Mouse (Mus musculus) limb, embryonic 10.5 days (tissue): ENCODE data around the gene N4bp2l1. TPM values are rescaled to one million over a fixed set of nuclear protein-coding genes. Genes with fewer than 3 reads are reported as not detected.
"Not testable (repeated sequence)": the region's sequence is repeated elsewhere in the genome, so short reads cannot be mapped to it uniquely, and the experiment has no call there.

ENCODE experiments used
- DNase-seq: peaks from one replicate; pipeline ENCODE4 v3.0.0-alpha.2; 2017; ENCODE audit warnings: low spot score
- H3K27ac ChIP-seq: fragments of 300-500 bp; sonication (generic); 2 replicates; pipeline ENCODE4 v1.5.1; 2016; ENCODE audit warnings: mild to moderate bottlenecking
- H3K27me3 ChIP-seq: fragments of 300-500 bp; sonication (generic); 2 replicates; pipeline ENCODE4 v1.6.1; 2016; ENCODE audit warnings: low read depth, mild to moderate bottlenecking; ENCODE audit not compliant: poor library complexity, severe bottlenecking
- H3K36me3 ChIP-seq: fragments of 300-500 bp; sonication (generic); 2 replicates; pipeline ENCODE4 v1.6.1; 2016; ENCODE audit warnings: mild to moderate bottlenecking, moderate library complexity
- H3K4me1 ChIP-seq: fragments of 300-500 bp; sonication (generic); 2 replicates; pipeline ENCODE4 v1.6.1; 2016
- H3K4me3 ChIP-seq: fragments of 300-500 bp; sonication (generic); 2 replicates; pipeline ENCODE4 v1.5.1; 2016; ENCODE audit warnings: mild to moderate bottlenecking, moderate library complexity
- H3K9me3 ChIP-seq: fragments of 300-500 bp; sonication (generic); replicated peaks from 2 replicates; pipeline ENCODE4 v1.6.1; 2016; ENCODE audit warnings: mild to moderate bottlenecking
- WGBS: fragments of 180-500 bp; shearing (Covaris S2); methylation state at CpG from one replicate; pipeline ENCODE4 v1.1.7; 2016; 5-methylcytosine and 5-hydroxymethylcytosine counted together
- polyA plus RNA-seq: library from polyadenylated mRNA; unstranded; fragments of >200 nt; fragmentation: Nextera tagmentation; extraction: Ambion mirVana; gene quantifications from 2 replicates; pipeline ENCODE4 v1.2.1, GENCODE M21; 2016

N4bp2l1 gene
- 2.4 and 2.7 TPM in 2 replicates for polyA plus RNA-seq

GRCm38 (mm10) chr5:150597088-150597487 lies at the start of gene N4bp2l1:
TSS of gene N4bp2l1 (minus strand) at chr5:150597188.
- Histone ChIP-seq H3K36me3 (no peaks in the 10 kb centered on the region), H3K4me3 (no peak within 1 kb of the TSS), H3K27me3 (peaks cover 53% of the 10 kb centered on the region), H3K9me3 (no peaks in the 10 kb centered on the region), H3K27ac (no peak within 1 kb of the TSS), H3K4me1 (peaks cover 56% of the 10 kb centered on the region)
- no peak for DNase-seq
- 82% methylated on average over 7 of the region's 7 CpGs for WGBS

- no peak overlapping the region for H3K27ac ChIP-seq
- H3K27me3 ChIP-seq = no peaks in the 10 kb centered on the region
- H3K4me1 ChIP-seq = no peaks in the 10 kb centered on the region
- H3K36me3 ChIP-seq = peaks cover 92% of the 10 kb centered on the region
- H3K9me3 ChIP-seq = no peaks in the 10 kb centered on the region
- no peak for DNase-seq
- no peak overlapping the region for H3K4me3 ChIP-seq
- WGBS = 94% methylated on average over 4 of the region's 4 CpGs
These were observed 47.9 kb upstream of the N4bp2l1 start for GRCm38 (mm10) chr5:150644926-150645325.

- H3K4me3 ChIP-seq, DNase-seq, H3K27me3 ChIP-seq, H3K4me1 ChIP-seq, H3K27ac ChIP-seq, H3K9me3 ChIP-seq: not testable (repeated sequence)
- peaks cover 87% of the 10 kb centered on the region for H3K36me3 ChIP-seq
- WGBS = 91% methylated on average over 4 of the region's 4 CpGs
These were observed 46.4 kb upstream of the N4bp2l1 start for GRCm38 (mm10) chr5:150643390-150643789.

GRCm38 (mm10) chr5:150641440-150641839 lies 44.5 kb upstream of the N4bp2l1 start:
- WGBS = 93% methylated on average over 3 of the region's 3 CpGs
- Histone ChIP-seq H3K27ac (no peak overlapping the region), H3K9me3 (no peaks in the 10 kb centered on the region), H3K27me3 (no peaks in the 10 kb centered on the region), H3K4me1 (no peaks in the 10 kb centered on the region), H3K4me3 (no peak overlapping the region), H3K36me3 (peaks cover 86% of the 10 kb centered on the region)
- no peak for DNase-seq

GRCm38 (mm10) chr5:150629692-150630091 lies 32.7 kb upstream of the N4bp2l1 start:
- Histone ChIP-seq H3K27ac (no peak overlapping the region), H3K4me3 (no peak overlapping the region), H3K36me3 (peaks cover 23% of the 10 kb centered on the region), H3K9me3 (no peaks in the 10 kb centered on the region), H3K27me3 (no peaks in the 10 kb centered on the region), H3K4me1 (no peaks in the 10 kb centered on the region)
- 92% methylated on average over 2 of the region's 2 CpGs for WGBS
- no peak for DNase-seq

GRCm38 (mm10) chr5:150629272-150629671 lies 32.3 kb upstream of the N4bp2l1 start:
- Histone ChIP-seq H3K27ac (no peak overlapping the region), H3K9me3 (no peaks in the 10 kb centered on the region), H3K27me3 (no peaks in the 10 kb centered on the region), H3K4me1 (no peaks in the 10 kb centered on the region), H3K36me3 (peaks cover 19% of the 10 kb centered on the region), H3K4me3 (no peak overlapping the region)
- no peak for DNase-seq
- 98% methylated on average over 1 of the region's 1 CpGs for WGBS

- Histone ChIP-seq H3K27ac (no peak overlapping the region), H3K36me3 (no peaks in the 10 kb centered on the region; the same call in 1 of the 2 replicates), H3K9me3 (no peaks in the 10 kb centered on the region), H3K4me3 (no peak overlapping the region), H3K4me1 (no peaks in the 10 kb centered on the region), H3K27me3 (no peaks in the 10 kb centered on the region)
- DNase-seq = no peak
- WGBS = 92% methylated on average over 7 of the region's 7 CpGs
These were observed 28.5 kb upstream of the N4bp2l1 start for GRCm38 (mm10) chr5:150625528-150625927.

GRCm38 (mm10) chr5:150622792-150623191 lies 25.8 kb upstream of the N4bp2l1 start:
- no peaks in the 10 kb centered on the region for H3K9me3 ChIP-seq
- H3K27ac ChIP-seq = no peak overlapping the region
- no peaks in the 10 kb centered on the region for H3K4me1 ChIP-seq
- H3K36me3 ChIP-seq = no peaks in the 10 kb centered on the region; the same call in 1 of the 2 replicates
- DNase-seq = no peak
- 65% methylated on average over 1 of the region's 1 CpGs for WGBS
- H3K4me3 ChIP-seq = no peak overlapping the region
- H3K27me3 ChIP-seq = no peaks in the 10 kb centered on the region

- Histone ChIP-seq H3K4me3 (no peak overlapping the region), H3K9me3 (no peaks in the 10 kb centered on the region), H3K27ac (no peak overlapping the region), H3K4me1 (no peaks in the 10 kb centered on the region), H3K27me3 (no peaks in the 10 kb centered on the region), H3K36me3 (no peaks in the 10 kb centered on the region; the same call in 1 of the 2 replicates)
- DNase-seq = no peak
- WGBS = 91% methylated on average over 3 of the region's 3 CpGs
These were observed 24.6 kb upstream of the N4bp2l1 start for GRCm38 (mm10) chr5:150621592-150621991.

GRCm38 (mm10) chr5:150620588-150621135 lies 23.7 kb upstream of the N4bp2l1 start:
- H3K27me3 ChIP-seq = no peaks in the 10 kb centered on the region
- 90% methylated on average over 7 of the region's 7 CpGs for WGBS
- no peaks in the 10 kb centered on the region; the same call in 1 of the 2 replicates for H3K36me3 ChIP-seq
- no peak overlapping the region for H3K4me3 ChIP-seq
- DNase-seq = no peak
- no peak overlapping the region for H3K27ac ChIP-seq
- H3K9me3 ChIP-seq = no peaks in the 10 kb centered on the region
- H3K4me1 ChIP-seq = no peaks in the 10 kb centered on the region

GRCm38 (mm10) chr5:150618599-150619355 lies 21.8 kb upstream of the N4bp2l1 start:
- Histone ChIP-seq H3K36me3 (no peaks in the 10 kb centered on the region), H3K9me3 (no peaks in the 10 kb centered on the region), H3K4me3 (no peak overlapping the region), H3K27me3 (no peaks in the 10 kb centered on the region), H3K27ac (no peak overlapping the region), H3K4me1 (no peaks in the 10 kb centered on the region)
- DNase-seq = no peak
- WGBS = 92% methylated on average over 10 of the region's 10 CpGs

- no peak overlapping the region for H3K27ac ChIP-seq
- no peak overlapping the region for H3K4me3 ChIP-seq
- no peak for DNase-seq
- no peaks in the 10 kb centered on the region for H3K27me3 ChIP-seq
- no peaks in the 10 kb centered on the region for H3K36me3 ChIP-seq
- 89% methylated on average over 3 of the region's 3 CpGs for WGBS
- H3K9me3 ChIP-seq = no peaks in the 10 kb centered on the region
- 0 out of 2 replicates have a peak, but pooled peaks cover 4% of the 10 kb centered on the region for H3K4me1 ChIP-seq
These were observed 19.7 kb upstream of the N4bp2l1 start for GRCm38 (mm10) chr5:150616731-150617130.

GRCm38 (mm10) chr5:150616216-150616615 lies 19.2 kb upstream of the N4bp2l1 start:
- no peaks in the 10 kb centered on the region for H3K27me3 ChIP-seq
- WGBS = 91% methylated on average over 2 of the region's 2 CpGs
- no peaks in the 10 kb centered on the region for H3K9me3 ChIP-seq
- no peaks in the 10 kb centered on the region for H3K36me3 ChIP-seq
- no peak overlapping the region for H3K27ac ChIP-seq
- no peak for DNase-seq
- H3K4me1 ChIP-seq = 0 out of 2 replicates have a peak, but pooled peaks cover 6% of the 10 kb centered on the region
- H3K4me3 ChIP-seq = no peak overlapping the region
